Mouse (Mus musculus): ENCODE measurements around the gene Plxnc1. TPM values are rescaled to one million over a fixed set of nuclear protein-coding genes. Genes with fewer than 3 reads are reported as not detected.
A peak's percentile ranks its signal among the peaks of the same experiment; 100 is the strongest.

The Plxnc1 gene
- polyA plus RNA-seq, 2 experiments, result 2.0 to 2.1 TPM

DNA sequence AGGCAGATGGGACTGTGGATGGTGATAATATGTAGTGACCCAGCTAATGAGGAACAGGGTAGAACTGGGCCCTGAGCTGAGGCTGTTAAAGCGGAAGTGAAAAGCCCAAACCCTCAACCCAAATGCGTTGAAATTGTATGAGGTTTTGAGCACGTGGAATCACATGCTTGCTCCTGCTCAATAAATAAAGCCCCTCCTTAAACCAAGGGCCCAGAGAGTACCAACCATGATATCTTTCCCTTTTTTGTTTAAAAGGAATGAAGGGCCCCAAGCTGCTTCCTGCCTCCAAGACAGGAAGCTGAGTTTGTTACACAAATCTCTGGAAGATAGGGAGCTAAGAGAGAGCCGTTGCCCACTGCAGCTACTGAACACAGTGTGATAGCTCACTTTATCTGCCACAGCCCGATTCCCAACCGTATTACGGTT, 21.3 kb downstream of the Plxnc1 start:
- TF ChIP-seq EP300 (IDR thresholded peaks at IDR 0.05; ENCODE audit: low read depth) (peak; percentile 91), CTCF (IDR thresholded peaks at IDR 0.05; ENCODE audit: low read depth) (no peak)
- WGBS (ENCODE audit: insufficient replicate concordance), result 5% methylated on average over 7 of the region's 7 CpGs
- Histone ChIP-seq H3K27me3 (ENCODE audit: control insufficient read depth, insufficient read depth, low read length) (no peaks in the 10 kb centered on the region), H3K9me3 (ENCODE audit: control insufficient read depth, low read length) (no peaks in the 10 kb centered on the region), H3K9ac (replicated peaks) (peak overlapping the region; percentile 44), H3K27ac (peak overlapping the region; percentile 82), H3K4me2 (ENCODE audit: low read depth) (peak overlapping the region; percentile 63), H3K4me1 (replicated peaks; ENCODE audit: control insufficient read depth in 2 of 2, insufficient read depth in 2 of 2, low read length in 1 of 2) (peaks cover 56 to 66% of the 10 kb centered on the region in 2 experiments), H3K36me3 (replicated peaks; ENCODE audit: control insufficient read depth, insufficient read depth, low read depth) (no peaks in the 10 kb centered on the region), H3K4me3 (ENCODE audit: insufficient read depth in 1 of 2, low read depth in 2 of 2, low read length in 2 of 2) (0 out of 4 replicates have a peak overlapping the region, but pooled peaks of 1 of the 2 experiments have one; percentile 4)
- DNase-seq (ENCODE audit: low read depth in 3 of 3, low spot score in 3 of 3), result peak in 2 of 3 experiments; percentile 57 to 63
- ATAC-seq (ENCODE audit: insufficient read depth), result peak; percentile 61

DNA sequence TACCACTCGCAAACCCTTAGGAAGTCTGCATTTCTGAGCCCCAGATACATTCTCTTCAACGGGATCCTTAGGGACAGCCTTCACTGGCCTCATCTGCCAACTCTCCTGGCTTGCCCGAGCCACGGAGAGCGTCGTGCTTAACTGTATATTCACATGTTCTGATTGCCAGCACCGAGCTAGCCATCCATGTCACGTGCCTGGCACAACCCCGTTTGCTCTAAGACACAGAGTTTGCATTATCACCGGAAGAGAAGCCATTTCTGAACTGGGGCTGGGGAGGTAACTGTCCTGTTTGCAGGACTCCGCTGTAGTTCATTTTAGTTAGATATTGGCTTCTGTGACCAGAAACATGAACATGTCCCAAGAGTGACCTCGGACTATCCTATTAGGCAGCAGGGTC, 21.8 kb downstream of the Plxnc1 start:
- ATAC-seq (ENCODE audit: insufficient read depth), result no peak
- peak overlapping the region; percentile 82 for H3K27ac ChIP-seq
- WGBS (ENCODE audit: insufficient replicate concordance), result 53% methylated on average over 12 of the region's 12 CpGs

GRCm38 (mm10) chr10:94921751-94922150, 22.9 kb downstream of the Plxnc1 start:
- H3K4me2 ChIP-seq (ENCODE audit: low read depth), result no peak overlapping the region
- 74% methylated on average over 6 of the region's 6 CpGs for WGBS (ENCODE audit: insufficient replicate concordance)
- no peak overlapping the region for H3K9ac ChIP-seq (replicated peaks)
- ATAC-seq (ENCODE audit: insufficient read depth) (no peak), DNase-seq (ENCODE audit: low read depth in 3 of 3, low spot score in 3 of 3) (no peak)
- H3K4me1 ChIP-seq (replicated peaks; ENCODE audit: control insufficient read depth in 2 of 2, insufficient read depth in 2 of 2, low read length in 1 of 2), result peaks cover 68 to 71% of the 10 kb centered on the region in 2 experiments
- no peaks in the 10 kb centered on the region for H3K27me3 ChIP-seq (ENCODE audit: control insufficient read depth, insufficient read depth, low read length)
- TF ChIP-seq EP300 (IDR thresholded peaks at IDR 0.05; ENCODE audit: low read depth) (no peak), CTCF (IDR thresholded peaks at IDR 0.05; ENCODE audit: low read depth) (no peak)
- H3K9me3 ChIP-seq (ENCODE audit: control insufficient read depth, low read length), result no peaks in the 10 kb centered on the region
- no peak overlapping the region for H3K4me3 ChIP-seq (ENCODE audit: insufficient read depth in 1 of 2, low read depth in 2 of 2, low read length in 2 of 2)
- H3K27ac ChIP-seq, result no peak overlapping the region
- no peaks in the 10 kb centered on the region for H3K36me3 ChIP-seq (replicated peaks; ENCODE audit: control insufficient read depth, insufficient read depth, low read depth)

More for the DNA sequence above, 21.8 kb downstream of the Plxnc1 start:
- H3K9me3 ChIP-seq (ENCODE audit: control insufficient read depth, low read length), result no peaks in the 10 kb centered on the region
- no peaks in the 10 kb centered on the region for H3K27me3 ChIP-seq (ENCODE audit: control insufficient read depth, insufficient read depth, low read length)
- H3K4me1 ChIP-seq (replicated peaks; ENCODE audit: control insufficient read depth in 2 of 2, insufficient read depth in 2 of 2, low read length in 1 of 2), result peaks cover 61 to 67% of the 10 kb centered on the region in 2 experiments
- H3K4me3 ChIP-seq (ENCODE audit: insufficient read depth in 1 of 2, low read depth in 2 of 2, low read length in 2 of 2), result no peak overlapping the region
- peak overlapping the region; percentile 63 for H3K4me2 ChIP-seq (ENCODE audit: low read depth)
- no peak for DNase-seq (ENCODE audit: low read depth in 3 of 3, low spot score in 3 of 3)
- TF ChIP-seq CTCF (IDR thresholded peaks at IDR 0.05; ENCODE audit: low read depth), result no peak
- no peak for TF ChIP-seq EP300 (IDR thresholded peaks at IDR 0.05; ENCODE audit: low read depth)
- no peaks in the 10 kb centered on the region for H3K36me3 ChIP-seq (replicated peaks; ENCODE audit: control insufficient read depth, insufficient read depth, low read depth)
- H3K9ac ChIP-seq (replicated peaks), result peak overlapping the region; percentile 44

GRCm38 (mm10) chr10:94920526-94920925, 24.1 kb downstream of the Plxnc1 start:
- Histone ChIP-seq H3K27ac (peak overlapping the region; percentile 24; the same call in 1 of the 2 replicates), H3K4me1 (replicated peaks; ENCODE audit: control insufficient read depth in 2 of 2, insufficient read depth in 2 of 2, low read length in 1 of 2) (peaks cover 69 to 75% of the 10 kb centered on the region in 2 experiments), H3K9ac (replicated peaks) (peak overlapping the region; percentile 74), H3K4me2 (ENCODE audit: low read depth) (peak overlapping the region; percentile 77), H3K4me3 (ENCODE audit: insufficient read depth in 1 of 2, low read depth in 2 of 2, low read length in 2 of 2) (no peak overlapping the region), H3K36me3 (replicated peaks; ENCODE audit: control insufficient read depth, insufficient read depth, low read depth) (no peaks in the 10 kb centered on the region), H3K9me3 (ENCODE audit: control insufficient read depth, low read length) (no peaks in the 10 kb centered on the region), H3K27me3 (ENCODE audit: control insufficient read depth, insufficient read depth, low read length) (no peaks in the 10 kb centered on the region)
- no peak for TF ChIP-seq EP300 (IDR thresholded peaks at IDR 0.05; ENCODE audit: low read depth)
- WGBS (ENCODE audit: insufficient replicate concordance), result 80% methylated on average over 8 of the region's 8 CpGs
- DNase-seq (ENCODE audit: low read depth in 3 of 3, low spot score in 3 of 3) (no peak), ATAC-seq (ENCODE audit: insufficient read depth) (no peak)

GRCm38 (mm10) chr10:94919960-94920359, 24.7 kb downstream of the Plxnc1 start:
- Histone ChIP-seq H3K27me3 (ENCODE audit: control insufficient read depth, insufficient read depth, low read length) (no peaks in the 10 kb centered on the region), H3K4me2 (ENCODE audit: low read depth) (peak overlapping the region; percentile 77), H3K4me3 (ENCODE audit: insufficient read depth in 1 of 2, low read depth in 2 of 2, low read length in 2 of 2) (peak overlapping the region; percentile 51 to 58), H3K4me1 (replicated peaks; ENCODE audit: control insufficient read depth in 2 of 2, insufficient read depth in 2 of 2, low read length in 1 of 2) (peaks cover 64 to 72% of the 10 kb centered on the region in 2 experiments), H3K9me3 (ENCODE audit: control insufficient read depth, low read length) (no peaks in the 10 kb centered on the region), H3K36me3 (replicated peaks; ENCODE audit: control insufficient read depth, insufficient read depth, low read depth) (no peaks in the 10 kb centered on the region), H3K9ac (replicated peaks) (peak overlapping the region; percentile 74), H3K27ac (peak overlapping the region; percentile 94)
- TF ChIP-seq EP300 (IDR thresholded peaks at IDR 0.05; ENCODE audit: low read depth), result no peak
- TF ChIP-seq CTCF (IDR thresholded peaks at IDR 0.05; ENCODE audit: low read depth), result no peak
- ATAC-seq (ENCODE audit: insufficient read depth), result peak; percentile 62
- no peak for DNase-seq (ENCODE audit: low read depth in 3 of 3, low spot score in 3 of 3)
- WGBS (ENCODE audit: insufficient replicate concordance), result 48% methylated on average over 2 of the region's 2 CpGs

Data from liver, embryonic 14.5 days (tissue).